Mouse (Mus musculus) lung, postnatal 14 days (tissue): ENCODE measurements at regions not wholly inside any gene's neighbourhood (a gene's known extent, or its start where the extent isn't known, plus 50 kb on each side); places are given as distances from the start of the nearest gene placed in this dataset.

ENCODE experiments used
- DNase-seq: peaks from one replicate; pipeline ENCODE4 v3.0.0; 2021

GRCm38 (mm10) chr10:111746067-111746878, 226.2 kb upstream of the Krr1 start:
- no peak for DNase-seq

GRCm38 (mm10) chr10:111746879-111747477, 225.5 kb upstream of the Krr1 start:
- no peak for DNase-seq

- no peak for DNase-seq
These were observed 224.0 kb upstream of the Krr1 start for GRCm38 (mm10) chr10:111748482-111748881.

GRCm38 (mm10) chr10:111753646-111754045, 218.8 kb upstream of the Krr1 start:
- DNase-seq = no peak

GRCm38 (mm10) chr10:111755964-111756363, 216.5 kb upstream of the Krr1 start:
- DNase-seq = no peak

GRCm38 (mm10) chr10:111756528-111756927, 215.9 kb upstream of the Krr1 start:
- DNase-seq = no peak

GRCm38 (mm10) chr10:111757689-111758088, 214.8 kb upstream of the Krr1 start:
- DNase-seq = no peak

- DNase-seq = no peak
These were observed 213.0 kb upstream of the Krr1 start for GRCm38 (mm10) chr10:111759505-111759904.

- no peak for DNase-seq
These were observed 209.5 kb upstream of the Krr1 start for GRCm38 (mm10) chr10:111762751-111763528.

GRCm38 (mm10) chr10:111767011-111767720, 205.3 kb upstream of the Krr1 start:
- no peak for DNase-seq

- DNase-seq = peak; percentile 60
These were observed 204.5 kb upstream of the Krr1 start for GRCm38 (mm10) chr10:111767813-111768455.

- DNase-seq = no peak
These were observed 202.9 kb upstream of the Krr1 start for GRCm38 (mm10) chr10:111769486-111770002.

- no peak for DNase-seq
These were observed 202.4 kb upstream of the Krr1 start for GRCm38 (mm10) chr10:111770027-111770426.

GRCm38 (mm10) chr10:111771010-111771409, 201.5 kb upstream of the Krr1 start:
- no peak for DNase-seq

- DNase-seq = no peak
These were observed 194.9 kb upstream of the Krr1 start for GRCm38 (mm10) chr10:111777559-111777958.

- no peak for DNase-seq
These were observed 194.4 kb upstream of the Krr1 start for GRCm38 (mm10) chr10:111778111-111778510.

- no peak for DNase-seq
These were observed 192.5 kb upstream of the Krr1 start for GRCm38 (mm10) chr10:111779956-111780355.

- no peak for DNase-seq
These were observed 190.2 kb upstream of the Krr1 start for GRCm38 (mm10) chr10:111782195-111782810.

GRCm38 (mm10) chr10:111783496-111783895, 189.0 kb upstream of the Krr1 start:
- no peak for DNase-seq

GRCm38 (mm10) chr10:111784065-111784853, 188.2 kb upstream of the Krr1 start:
- DNase-seq = peak; percentile 40

GRCm38 (mm10) chr10:111787175-111787574, 185.3 kb upstream of the Krr1 start:
- DNase-seq = no peak
